Mouse (Mus musculus) liver, postnatal 0 days (tissue): ENCODE data around the gene Stx12.

ENCODE experiments used
- CTCF ChIP-seq: sonication (generic); IDR thresholded peaks from 2 replicates; pipeline ENCODE4 v1.5.1; 2016; ENCODE audit warnings: antibody characterized with exemption, low read depth
- EP300 ChIP-seq: IDR thresholded peaks from 2 replicates; pipeline ENCODE4 v1.6.1; 2016; ENCODE audit warnings: antibody characterized with exemption, low read depth, mild to moderate bottlenecking

- TF ChIP-seq EP300, result no peak
- TF ChIP-seq CTCF, result no peak
These were observed 23.4 kb downstream of the Stx12 start for GRCm38 (mm10) chr4:132860880-132861279.
